Mouse (Mus musculus) macrophage (primary cell): ENCODE results near the gene Olfr215. TPM values are rescaled to one million over a fixed set of nuclear protein-coding genes. Genes with fewer than 3 reads are reported as not detected.
"Not testable (repeated sequence)": the region's sequence is repeated elsewhere in the genome, so short reads cannot be mapped to it uniquely, and the experiment has no call there.

Experiments
- H3K27ac ChIP-seq: fragments of 350-480 bp; formaldehyde crosslinking; 2 replicates; pipeline ENCODE4 v1.9.0; 2021
- H3K36me3 ChIP-seq: fragments of 350-480 bp; formaldehyde crosslinking; 2 replicates; pipeline ENCODE4 v1.9.0; 2021; ENCODE audit errors: inconsistent target
- H3K4me3 ChIP-seq: fragments of 350-480 bp; formaldehyde crosslinking; 2 replicates; pipeline ENCODE4 v1.9.0; 2021; ENCODE audit errors: inconsistent target
- H3K79me2 ChIP-seq: fragments of 350-480 bp; formaldehyde crosslinking; 2 replicates; pipeline ENCODE4 v1.9.0; 2021; ENCODE audit errors: inconsistent target
- WGBS: methylation state at CpG from one replicate; pipeline ENCODE4 v1.1.7; 2026; ENCODE audit warnings: inconsistent platforms; ENCODE audit not compliant: missing documents; 5-methylcytosine and 5-hydroxymethylcytosine counted together
- polyA plus RNA-seq: library from polyadenylated mRNA; stranded (reverse); fragments of 250-400 nt; gene quantifications from 3 replicates; pipeline ENCODE4 v1.2.4, GENCODE M21; 2018; ENCODE audit warnings: inconsistent platforms
- total RNA-seq, 78 experiments: library from RNA; depleted of rRNA; stranded (reverse); fragments of 250-400 nt; gene quantifications; 1 replicate in 9 of 78; 2 replicates in 24 of 78; 3 replicates in 43 of 78; 4 replicates in 2 of 78; pipeline ENCODE4 v1.2.4; 2018; ENCODE audit warnings: inconsistent platforms in 56 of 78

Olfr215 gene
- not detected for total RNA-seq (2018; cell fraction: chromatin; rRNA removed)
- total RNA-seq (2018; cell fraction: cytosol; rRNA removed), result not detected
- total RNA-seq (2018; cell fraction: nucleus; rRNA removed), result not detected
- not detected in 3 replicates for polyA plus RNA-seq

DNA sequence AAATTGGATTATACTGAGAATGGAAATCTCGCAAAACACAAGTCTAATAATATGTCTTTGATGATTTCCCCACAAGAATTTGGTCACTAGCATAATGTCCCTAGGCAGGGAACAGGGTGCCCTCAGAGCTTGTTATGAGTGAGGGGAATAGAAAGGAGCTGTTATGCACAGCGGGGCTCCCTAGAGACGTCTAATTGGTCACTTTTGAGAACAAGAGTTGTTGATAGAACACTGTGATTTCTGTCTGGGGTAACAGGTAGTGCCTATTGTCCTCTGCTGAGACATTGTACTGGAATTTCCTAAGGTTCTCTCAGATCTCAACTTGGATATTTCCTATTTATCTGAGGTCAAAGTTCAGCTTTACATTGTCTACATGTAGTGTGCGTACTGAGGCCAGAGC, at the start of gene Olfr215:
Olfr215 (minus strand) TSS at position 101 of the 400 bp plus-strand sequence.
- 87% methylated on average over 4 of the region's 4 CpGs for WGBS
- Histone ChIP-seq H3K36me3 (no peaks in the 10 kb centered on the region), H3K4me3 (no peak within 1 kb of the TSS), H3K79me2 (no peaks in the 10 kb centered on the region), H3K27ac (no peak within 1 kb of the TSS)

DNA sequence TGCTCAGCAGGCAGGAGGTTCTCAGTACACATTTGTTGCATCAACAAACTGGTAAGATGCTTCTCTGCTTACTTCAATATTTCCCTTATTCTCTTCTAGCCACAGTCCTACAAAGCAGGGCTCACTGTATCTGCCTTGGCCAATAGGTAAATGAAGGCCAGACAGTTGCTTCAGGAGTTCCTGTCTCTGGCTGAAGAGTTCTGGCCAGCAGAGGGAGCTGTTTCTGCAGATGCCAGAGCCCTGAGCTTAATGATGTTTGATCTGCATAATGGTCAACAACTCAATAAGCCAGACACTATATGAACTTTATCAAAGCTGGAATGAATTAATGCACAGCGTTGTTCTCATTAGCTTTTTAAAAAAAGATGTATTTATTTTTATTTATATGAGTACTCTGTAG, 48.1 kb upstream of the Olfr215 start:
- no peak overlapping the region for H3K4me3 ChIP-seq
- peaks cover 31% of the 10 kb centered on the region for H3K36me3 ChIP-seq
- H3K27ac ChIP-seq, result no peak overlapping the region
- WGBS, result 53% methylated on average over 1 of the region's 1 CpGs
- peaks cover 12% of the 10 kb centered on the region; the same call in 1 of the 2 replicates for H3K79me2 ChIP-seq

DNA sequence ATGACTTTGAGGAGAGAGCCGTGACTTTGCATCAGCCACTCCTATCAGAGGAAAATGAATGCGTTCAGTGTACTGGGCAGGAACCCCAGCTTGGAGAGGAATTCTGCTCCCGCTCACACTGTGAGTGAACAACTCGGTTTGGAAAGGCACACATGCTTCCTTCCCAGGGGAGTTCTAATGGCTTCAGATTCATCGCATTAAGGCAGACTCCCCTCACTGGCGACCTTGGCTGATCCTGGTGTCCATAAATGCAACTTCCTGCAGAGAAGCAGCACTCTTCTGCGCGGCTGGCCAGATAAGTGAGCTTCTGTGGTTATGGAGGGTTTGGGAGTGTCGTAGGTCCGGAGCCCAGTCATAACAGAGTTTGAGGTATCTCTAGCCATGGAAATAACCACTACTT, 45.8 kb upstream of the Olfr215 start:
- H3K79me2 ChIP-seq, result peaks cover 12% of the 10 kb centered on the region; the same call in 1 of the 2 replicates
- WGBS, result 88% methylated on average over 10 of the region's 10 CpGs
- H3K4me3 ChIP-seq, result no peak overlapping the region
- no peak overlapping the region for H3K27ac ChIP-seq
- peaks cover 9% of the 10 kb centered on the region for H3K36me3 ChIP-seq

DNA sequence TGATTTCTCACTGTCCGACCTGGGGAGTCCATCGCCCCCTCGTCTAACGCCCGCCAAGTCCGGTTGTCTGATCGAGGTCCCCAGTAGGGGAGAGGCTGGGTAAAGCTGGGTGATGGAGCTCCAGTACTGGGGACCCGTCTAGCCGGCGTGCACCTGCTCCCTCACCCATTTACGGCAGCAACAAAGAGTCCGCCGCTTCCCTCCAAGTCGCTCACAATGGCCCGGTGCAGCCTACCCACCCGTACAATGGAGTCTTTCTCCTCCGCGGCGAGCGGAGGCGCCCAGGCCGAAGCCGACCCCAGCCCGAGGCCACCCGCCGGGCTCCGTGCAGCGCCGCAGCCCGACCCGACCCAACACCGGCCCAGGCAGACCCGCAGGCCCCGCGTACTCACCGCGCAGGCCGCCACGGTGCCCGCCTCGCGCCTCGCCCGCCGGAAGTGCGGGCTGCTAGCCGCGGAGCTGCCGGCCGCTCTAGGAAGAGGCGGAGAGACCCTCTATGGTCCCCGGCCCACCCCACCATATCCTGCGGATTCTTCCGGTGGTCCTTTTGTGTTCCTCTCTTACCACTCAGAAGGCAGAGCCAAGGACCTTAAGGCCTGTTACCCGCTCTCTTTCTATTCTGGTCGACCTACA, 44.7 kb upstream of the Olfr215 start, which contains the start of gene Zfp422:
Zfp422 (minus strand) TSS at position 461 of the 633 bp plus-strand sequence.
- peak within 1 kb of the TSS; percentile 35 for H3K27ac ChIP-seq
- WGBS, result 1% methylated on average over 56 of the region's 56 CpGs

DNA sequence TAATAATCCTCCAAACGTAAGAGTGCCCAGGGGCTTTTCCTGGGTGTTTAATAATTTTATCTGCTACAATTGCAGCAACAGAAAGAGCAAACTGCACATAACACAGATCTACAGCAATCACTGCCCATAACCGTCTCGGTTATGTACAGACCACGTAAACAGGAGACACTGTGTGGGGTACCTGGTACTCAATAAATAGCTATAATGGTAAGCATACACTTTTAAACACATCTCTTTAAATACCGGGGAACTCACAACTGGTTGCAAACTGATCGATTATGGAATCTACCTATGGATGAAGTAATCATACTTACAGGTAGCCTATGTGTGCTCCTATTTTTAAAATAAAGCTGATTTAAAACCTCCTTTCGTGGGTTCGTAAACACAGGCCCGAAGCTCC, 44.1 kb upstream of the Olfr215 start:
- Histone ChIP-seq H3K36me3 (no peaks in the 10 kb centered on the region), H3K27ac (peak overlapping the region; percentile 35), H3K79me2 (peaks cover 12% of the 10 kb centered on the region; the same call in 1 of the 2 replicates), H3K4me3 (peak overlapping the region; percentile 74)
- WGBS, result 16% methylated on average over 9 of the region's 9 CpGs

More for the DNA sequence above, 44.7 kb upstream of the Olfr215 start, which contains the start of gene Zfp422:
- peaks cover 12% of the 10 kb centered on the region; the same call in 1 of the 2 replicates for H3K79me2 ChIP-seq
- peak within 1 kb of the TSS; percentile 74 for H3K4me3 ChIP-seq
- H3K36me3 ChIP-seq, result no peaks in the 10 kb centered on the region; the same call in 1 of the 2 replicates

DNA sequence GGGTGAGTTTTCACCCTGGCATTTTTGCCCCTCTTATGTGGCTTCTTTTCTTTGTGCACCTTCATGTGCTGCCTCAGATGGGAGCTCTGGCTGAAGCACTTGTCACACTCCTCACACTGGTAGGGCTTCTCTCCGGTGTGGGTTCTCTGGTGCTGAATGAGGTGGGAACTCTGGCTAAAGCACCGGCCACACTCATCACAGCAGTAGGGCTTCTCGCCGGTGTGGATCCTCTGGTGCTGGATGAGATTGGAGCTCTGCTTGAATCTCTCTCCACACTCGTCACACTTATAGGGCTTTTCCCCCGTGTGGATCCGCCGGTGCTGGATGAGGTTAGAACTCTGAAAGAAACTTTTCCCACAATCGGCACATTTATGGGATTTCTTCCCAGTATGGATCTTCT, 42.4 kb upstream of the Olfr215 start:
- 96% methylated on average over 4 of the region's 9 CpGs for WGBS
- not testable (repeated sequence) for H3K27ac ChIP-seq, H3K36me3 ChIP-seq, H3K4me3 ChIP-seq
- peaks cover 12% of the 10 kb centered on the region; the same call in 1 of the 2 replicates for H3K79me2 ChIP-seq

DNA sequence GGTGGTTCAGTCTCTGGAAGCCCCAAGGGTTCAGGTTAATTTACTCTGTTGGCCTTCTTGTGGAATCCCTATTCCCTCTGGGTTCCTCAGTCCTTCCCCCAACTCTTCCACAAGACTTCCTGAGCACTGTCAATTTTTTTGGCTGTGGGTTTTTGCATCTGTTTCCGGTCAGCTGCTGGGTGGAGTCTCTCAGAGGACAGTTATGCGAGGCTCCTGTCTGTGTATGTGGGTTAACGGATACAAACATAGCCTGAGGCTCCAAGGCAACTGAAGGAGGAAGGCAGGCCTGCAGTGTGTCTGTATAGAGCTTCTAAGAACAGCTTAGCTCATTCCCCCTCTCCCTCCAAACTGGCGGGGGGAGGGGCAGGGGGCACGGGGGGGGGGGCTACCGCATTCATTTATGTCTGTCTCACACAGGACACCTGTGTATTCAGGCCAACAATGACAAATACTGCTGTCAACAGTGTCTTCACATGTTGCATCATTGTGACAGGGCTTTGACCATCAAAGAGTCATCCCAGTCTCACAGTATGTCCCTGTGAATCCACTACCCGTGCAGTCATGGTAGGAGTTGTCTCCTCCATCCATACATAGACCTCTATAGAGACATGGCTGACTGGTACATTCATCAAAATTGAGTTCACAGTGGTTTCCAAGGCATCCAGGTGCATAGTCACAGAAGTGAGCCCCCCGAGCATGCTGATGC, 37.5 kb upstream of the Olfr215 start:
- Histone ChIP-seq H3K79me2 (no peaks in the 10 kb centered on the region), H3K4me3 (no peak overlapping the region), H3K36me3 (no peaks in the 10 kb centered on the region), H3K27ac (peak overlapping the region; percentile 50)
- WGBS, result 23% methylated on average over 8 of the region's 8 CpGs

DNA sequence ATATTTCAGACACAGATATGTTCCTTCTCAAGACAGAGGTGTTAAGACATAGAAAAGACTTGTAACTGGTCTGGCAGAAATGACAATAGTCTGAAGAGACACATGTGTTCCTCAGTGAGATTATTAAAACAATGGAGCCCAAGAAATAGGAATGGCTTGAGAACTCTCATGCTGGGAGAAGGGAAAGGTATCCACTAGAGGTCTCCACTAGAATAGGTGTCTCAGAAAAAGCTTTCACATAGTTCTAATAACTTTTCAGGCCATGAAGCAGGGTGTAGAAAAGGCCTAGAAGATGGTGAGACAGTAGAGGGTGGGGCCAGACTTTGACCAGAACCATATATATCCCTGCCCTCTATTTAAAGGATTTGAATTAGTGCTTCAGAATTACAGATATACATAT, 34.1 kb upstream of the Olfr215 start:
- Histone ChIP-seq H3K27ac (no peak overlapping the region), H3K36me3 (no peaks in the 10 kb centered on the region), H3K4me3 (no peak overlapping the region), H3K79me2 (no peaks in the 10 kb centered on the region)

DNA sequence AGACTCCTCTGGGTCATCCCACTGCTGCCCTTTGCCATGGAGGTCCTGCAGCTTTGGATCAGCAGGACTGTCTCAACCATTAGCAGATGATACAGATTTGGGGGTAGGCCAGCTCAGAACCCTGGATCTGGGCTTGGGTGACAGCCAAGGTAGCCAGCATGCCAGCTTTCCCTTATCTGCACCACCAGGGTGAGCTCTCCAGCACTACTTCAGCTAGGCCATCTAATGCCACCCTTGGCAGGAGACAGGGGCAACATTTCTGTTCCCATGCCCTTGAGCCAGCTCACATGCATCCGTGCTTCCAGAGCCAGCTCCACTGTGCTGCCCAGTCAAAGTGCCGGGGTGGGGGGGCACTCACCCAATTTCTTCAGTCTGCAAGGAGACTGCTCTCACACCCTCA, 31.7 kb upstream of the Olfr215 start:
- WGBS, result 100% methylated on average over 2 of the region's 2 CpGs
- Histone ChIP-seq H3K4me3 (no peak overlapping the region), H3K79me2 (no peaks in the 10 kb centered on the region), H3K36me3 (no peaks in the 10 kb centered on the region), H3K27ac (no peak overlapping the region)

DNA sequence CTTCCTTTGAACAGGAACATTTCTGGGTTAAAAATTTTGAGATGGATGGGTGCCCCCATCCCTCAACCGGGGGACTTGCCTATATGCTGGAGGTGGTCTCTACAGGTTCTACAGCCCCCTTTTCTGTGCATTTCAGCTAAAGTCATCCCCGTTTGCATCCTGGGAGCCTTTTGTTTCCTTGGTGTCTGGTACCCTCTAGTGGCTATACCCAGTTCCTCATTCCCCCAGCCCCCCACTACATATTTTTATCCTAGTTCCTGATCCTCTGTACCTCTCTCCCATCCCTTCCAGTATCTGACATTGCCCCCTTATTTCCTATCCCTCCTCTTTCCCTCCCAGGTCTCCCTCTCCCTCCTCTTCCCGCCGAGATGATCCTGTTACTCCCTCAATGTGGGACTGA, 23.2 kb upstream of the Olfr215 start:
- Histone ChIP-seq H3K27ac (no peak overlapping the region), H3K79me2 (no peaks in the 10 kb centered on the region), H3K4me3 (no peak overlapping the region), H3K36me3 (no peaks in the 10 kb centered on the region)
- 39% methylated on average over 4 of the region's 4 CpGs for WGBS

DNA sequence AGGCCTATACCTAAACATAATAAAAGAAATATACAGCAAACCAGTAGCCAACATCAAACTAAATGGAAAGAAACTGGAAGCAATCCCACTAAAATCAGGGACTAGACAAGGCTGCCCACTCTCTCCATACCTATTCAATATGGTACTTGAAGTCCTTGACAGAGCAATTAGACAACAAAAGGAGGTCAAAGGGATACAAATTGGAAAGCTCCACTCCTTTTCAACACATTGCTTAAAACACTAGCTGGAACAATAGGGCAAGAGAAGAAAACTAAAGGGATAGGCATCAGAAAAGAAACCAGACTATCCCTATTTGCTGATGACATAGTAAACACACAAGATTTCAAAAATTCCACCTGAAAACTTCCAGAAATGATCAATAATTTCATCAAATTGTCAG, 17.0 kb upstream of the Olfr215 start:
- H3K36me3 ChIP-seq, H3K79me2 ChIP-seq, H3K4me3 ChIP-seq, H3K27ac ChIP-seq: not testable (repeated sequence)

DNA sequence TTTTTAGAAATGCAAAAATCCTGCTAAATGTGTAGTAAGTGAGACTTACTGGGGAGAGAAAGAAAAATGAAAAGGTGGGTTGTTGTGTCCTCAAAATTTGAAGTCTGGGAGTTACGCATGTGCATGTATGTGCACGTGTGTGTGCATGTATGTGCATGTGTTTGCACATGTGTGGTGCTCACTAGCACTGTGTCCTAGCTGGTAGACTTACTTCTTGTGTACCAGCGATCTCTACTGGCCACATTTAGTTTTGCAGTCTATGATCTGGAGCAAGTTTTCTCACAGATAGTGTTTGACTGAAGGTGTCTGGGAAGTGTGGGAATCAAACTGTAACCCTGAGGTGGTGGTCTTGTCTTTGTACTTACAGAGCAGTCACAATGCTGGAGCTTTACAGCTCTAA, 14.2 kb downstream of the Olfr215 start:
- no peaks in the 10 kb centered on the region for H3K79me2 ChIP-seq
- WGBS, result 33% methylated on average over 3 of the region's 3 CpGs
- H3K27ac ChIP-seq, result no peak overlapping the region
- H3K36me3 ChIP-seq, result no peaks in the 10 kb centered on the region
- no peak overlapping the region for H3K4me3 ChIP-seq

DNA sequence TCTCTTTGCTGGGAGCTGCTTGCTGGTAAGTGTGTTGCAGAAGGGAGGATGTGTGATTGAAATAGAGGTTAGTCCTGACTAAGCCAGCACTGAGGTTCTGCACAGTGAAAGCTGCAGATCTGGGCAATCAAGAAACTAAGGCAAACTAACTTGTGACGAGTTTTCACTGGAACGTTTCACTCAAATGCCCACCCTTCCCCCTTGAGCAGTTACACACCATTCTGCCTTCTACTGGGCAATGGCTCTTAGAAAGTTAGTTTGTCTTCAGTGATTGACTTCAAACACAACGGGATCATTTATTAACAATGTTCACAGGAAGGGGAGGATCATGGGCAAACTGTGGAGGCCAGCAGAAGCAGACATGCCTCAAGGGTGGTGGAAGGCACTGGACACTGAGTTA, 29.0 kb downstream of the Olfr215 start:
- WGBS, result 72% methylated on average over 3 of the region's 3 CpGs
- H3K36me3 ChIP-seq, result no peaks in the 10 kb centered on the region
- no peak overlapping the region for H3K4me3 ChIP-seq
- H3K27ac ChIP-seq, result no peak overlapping the region
- H3K79me2 ChIP-seq, result no peaks in the 10 kb centered on the region

DNA sequence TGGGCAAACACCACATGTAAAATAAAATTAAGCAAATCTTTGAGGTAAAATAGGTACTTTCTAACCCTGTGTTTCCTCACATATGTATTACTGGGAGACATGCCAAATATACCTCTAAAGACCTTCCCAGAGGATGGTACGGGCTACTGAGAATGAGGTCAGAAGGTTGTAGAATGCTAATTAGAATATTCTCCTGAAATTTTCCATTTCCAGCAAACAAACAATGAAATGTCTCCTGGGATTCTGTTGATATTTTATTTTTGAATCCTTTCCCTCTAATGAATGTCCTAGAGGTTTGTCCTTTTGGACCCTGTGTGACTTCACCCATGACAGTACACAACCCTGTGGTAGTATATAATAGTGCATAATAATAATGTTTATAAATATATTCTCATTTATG, 30.1 kb downstream of the Olfr215 start, which contains the start of gene Olfr214:
Olfr214 (plus strand) TSS at position 301 of the 400 bp plus-strand sequence.
- WGBS, result 100% methylated on average over 1 of the region's 1 CpGs
- no peak within 1 kb of the TSS for H3K4me3 ChIP-seq
- H3K36me3 ChIP-seq, result no peaks in the 10 kb centered on the region
- H3K27ac ChIP-seq, result no peak within 1 kb of the TSS
- H3K79me2 ChIP-seq, result no peaks in the 10 kb centered on the region

DNA sequence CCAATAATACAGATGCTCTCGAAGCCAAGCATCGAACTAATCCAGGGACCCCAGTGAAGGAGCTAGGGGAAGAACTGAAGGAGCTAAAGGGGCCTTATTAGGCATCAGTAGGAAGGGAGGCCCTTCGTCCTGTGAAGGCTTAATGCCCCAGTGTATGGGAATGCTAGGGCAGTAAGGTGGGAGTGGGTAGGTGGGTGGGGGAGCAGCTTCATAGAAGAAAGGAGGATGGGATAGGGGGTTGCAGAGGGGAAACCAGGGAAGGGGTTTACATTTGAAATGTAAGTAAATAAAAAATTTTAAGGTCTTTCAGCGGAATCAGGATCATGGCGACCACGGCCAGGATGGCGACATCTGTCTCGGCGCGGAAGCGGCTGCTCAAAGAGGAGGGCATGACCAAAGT, 33.2 kb downstream of the Olfr215 start, which contains the start of gene Gm5580:
Gm5580 (plus strand) TSS at position 301 of the 400 bp plus-strand sequence.
- not testable (repeated sequence) for H3K27ac ChIP-seq, H3K36me3 ChIP-seq, H3K79me2 ChIP-seq, H3K4me3 ChIP-seq
- 96% methylated on average over 3 of the region's 11 CpGs for WGBS
